Mouse (Mus musculus) olfactory bulb, adult 2 months (tissue): ENCODE data around the gene Slc1a5. TPM values are rescaled to one million over a fixed set of nuclear protein-coding genes. Genes with fewer than 3 reads are reported as not detected.

Experiments used
- H3K27ac ChIP-seq: fragments of 200-500 bp; 2 replicates; pipeline ENCODE4 v1.5.1; 2012; ENCODE audit warnings: low read depth, low read length; ENCODE audit not compliant: insufficient read depth
- H3K4me1 ChIP-seq: fragments of 200-500 bp; 2 replicates; pipeline ENCODE4 v1.6.1; 2012; ENCODE audit warnings: low read length; ENCODE audit not compliant: control insufficient read depth, insufficient read depth
- H3K4me3 ChIP-seq: fragments of 200-500 bp; 2 replicates; pipeline ENCODE4 v1.5.1; 2012; ENCODE audit warnings: mild to moderate bottlenecking, low read depth, low read length, moderate library complexity; ENCODE audit not compliant: insufficient read depth
- CTCF ChIP-seq: fragments of 200-500 bp; IDR thresholded peaks from 2 replicates; pipeline ENCODE4 v1.5.1; 2012; ENCODE audit warnings: low read depth, mild to moderate bottlenecking, low read length, moderate library complexity; ENCODE audit not compliant: insufficient read depth
- POLR2A ChIP-seq: fragments of 200-500 bp; IDR thresholded peaks from 2 replicates; pipeline ENCODE4 v1.6.1; 2012; ENCODE audit warnings: mild to moderate bottlenecking, low read depth, low read length, moderate library complexity; ENCODE audit not compliant: insufficient read depth
- WGBS: fragments of 180-500 bp; shearing (Covaris S2); methylation state at CpG from one replicate; pipeline ENCODE4 v1.1.7; 2018; 5-methylcytosine and 5-hydroxymethylcytosine counted together
- polyA plus RNA-seq: library from polyadenylated mRNA; stranded (reverse); fragments of >200 nt; gene quantifications from 2 replicates; pipeline ENCODE4 v1.2.4, GENCODE M21; 2012; ENCODE audit warnings: low replicate concordance; ENCODE audit not compliant: missing spikeins, insufficient read depth, insufficient read length

The Slc1a5 gene
- polyA plus RNA-seq, 1 experiment = not detected

GRCm38 (mm10) chr7:16811649-16812070 is 30.5 kb downstream of the Slc1a5 start:
- H3K27ac ChIP-seq = peak overlapping the region; percentile 24; the same call in 1 of the 2 replicates
- peak overlapping the region; percentile 48 for H3K4me3 ChIP-seq
- WGBS = 38% methylated on average over 17 of the region's 17 CpGs
- no peak for TF ChIP-seq POLR2A
- TF ChIP-seq CTCF = no peak
- H3K4me1 ChIP-seq = peaks cover 21% of the 10 kb centered on the region

GRCm38 (mm10) chr7:16812505-16812904 is 31.4 kb downstream of the Slc1a5 start:
- no peak overlapping the region for H3K4me3 ChIP-seq
- WGBS = 64% methylated on average over 2 of the region's 2 CpGs
- TF ChIP-seq POLR2A (no peak), CTCF (no peak)
- no peak overlapping the region for H3K27ac ChIP-seq
- peaks cover 23% of the 10 kb centered on the region for H3K4me1 ChIP-seq

- WGBS = 0% methylated on average over 1 of the region's 1 CpGs
- H3K27ac ChIP-seq = peak within 1 kb of the TSS; percentile 88
- peaks cover 32% of the 10 kb centered on the region for H3K4me1 ChIP-seq
- no peak for TF ChIP-seq CTCF
- no peak for TF ChIP-seq POLR2A
- peak within 1 kb of the TSS; percentile 76 for H3K4me3 ChIP-seq
These were observed 34.3 kb downstream of the Slc1a5 start, which contains the start of gene Strn4 for GRCm38 (mm10) chr7:16815351-16815941. Gene Strn4, plus strand, starts transcription at chr7:16815889.

GRCm38 (mm10) chr7:16816078-16816474 is 34.9 kb downstream of the Slc1a5 start:
- peak; percentile 97 for TF ChIP-seq POLR2A
- no peak for TF ChIP-seq CTCF
- Histone ChIP-seq H3K4me1 (peaks cover 28% of the 10 kb centered on the region), H3K27ac (peak overlapping the region; percentile 88), H3K4me3 (peak overlapping the region; percentile 76)
- WGBS = under 1% methylated on average over 53 of the region's 55 CpGs

GRCm38 (mm10) chr7:16816475-16817122 is 35.5 kb downstream of the Slc1a5 start, which contains the start of gene Fkrp:
Gene Fkrp, minus strand, starts transcription at chr7:16816732.
- Histone ChIP-seq H3K27ac (peak within 1 kb of the TSS; percentile 88), H3K4me3 (peak within 1 kb of the TSS; percentile 76), H3K4me1 (peaks cover 28% of the 10 kb centered on the region)
- 1% methylated on average over 64 of the region's 64 CpGs for WGBS
- TF ChIP-seq POLR2A (no peak), CTCF (no peak)

- peak overlapping the region; percentile 83 for H3K27ac ChIP-seq
- peak overlapping the region; percentile 76 for H3K4me3 ChIP-seq
- WGBS = 8% methylated on average over 3 of the region's 3 CpGs
- H3K4me1 ChIP-seq = peaks cover 35% of the 10 kb centered on the region
- no peak for TF ChIP-seq CTCF
- no peak for TF ChIP-seq POLR2A
These were observed 36.6 kb downstream of the Slc1a5 start for GRCm38 (mm10) chr7:16817693-16818092.

GRCm38 (mm10) chr7:16819794-16820193 is 38.7 kb downstream of the Slc1a5 start:
- Histone ChIP-seq H3K4me3 (no peak overlapping the region), H3K27ac (no peak overlapping the region), H3K4me1 (peaks cover 48% of the 10 kb centered on the region)
- 52% methylated on average over 5 of the region's 5 CpGs for WGBS
- TF ChIP-seq POLR2A (no peak), CTCF (no peak)

GRCm38 (mm10) chr7:16820271-16820763 is 39.2 kb downstream of the Slc1a5 start:
- TF ChIP-seq CTCF (no peak), POLR2A (no peak)
- peaks cover 48% of the 10 kb centered on the region for H3K4me1 ChIP-seq
- no peak overlapping the region for H3K27ac ChIP-seq
- no peak overlapping the region for H3K4me3 ChIP-seq
- 52% methylated on average over 5 of the region's 5 CpGs for WGBS

- peak overlapping the region; percentile 77; the same call in 1 of the 2 replicates for H3K27ac ChIP-seq
- H3K4me1 ChIP-seq = peaks cover 50% of the 10 kb centered on the region
- no peak overlapping the region for H3K4me3 ChIP-seq
- 58% methylated on average over 3 of the region's 3 CpGs for WGBS
- TF ChIP-seq CTCF = no peak
- no peak for TF ChIP-seq POLR2A
These were observed 40.0 kb downstream of the Slc1a5 start for GRCm38 (mm10) chr7:16821091-16821490.
